Mouse (Mus musculus): ENCODE measurements around the gene Efna2.
"Not testable (repeated sequence)": the region's sequence is repeated elsewhere in the genome, so short reads cannot be mapped to it uniquely, and the experiment has no call there.

Gene Efna2

GRCm38 (mm10) chr10:80155277-80155676 is 24.0 kb upstream of the Efna2 start:
- no peak for DNase-seq (ENCODE audit: low read depth, low spot score)

GRCm38 (mm10) chr10:80156002-80156751 is 23.1 kb upstream of the Efna2 start:
- no peak for DNase-seq (ENCODE audit: low read depth, low spot score)

DNA sequence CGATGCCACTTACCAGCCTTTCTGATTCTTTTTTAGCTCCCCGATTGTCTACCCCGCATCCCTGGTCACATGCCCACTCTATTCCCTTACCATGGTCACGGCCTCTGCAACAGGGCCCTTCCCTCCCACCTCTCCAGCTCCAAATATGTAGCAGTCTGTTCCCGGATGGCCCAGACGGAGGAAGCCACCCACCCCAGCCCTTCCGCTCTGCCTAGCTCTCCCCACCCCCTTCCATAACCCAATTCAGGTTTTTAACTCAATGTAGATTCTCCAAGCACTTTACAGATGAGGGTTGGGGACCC is 22.6 kb upstream of the Efna2 start:
- no peak for DNase-seq (ENCODE audit: low read depth, low spot score)

GRCm38 (mm10) chr10:80157141-80157929 is 21.9 kb upstream of the Efna2 start:
- no peak for DNase-seq (ENCODE audit: low read depth, low spot score)

GRCm38 (mm10) chr10:80158307-80158986 is 20.8 kb upstream of the Efna2 start:
- DNase-seq (ENCODE audit: low read depth, low spot score): peak; percentile 71

GRCm38 (mm10) chr10:80159021-80159560 is 20.2 kb upstream of the Efna2 start:
- no peak for DNase-seq (ENCODE audit: low read depth, low spot score)

DNA sequence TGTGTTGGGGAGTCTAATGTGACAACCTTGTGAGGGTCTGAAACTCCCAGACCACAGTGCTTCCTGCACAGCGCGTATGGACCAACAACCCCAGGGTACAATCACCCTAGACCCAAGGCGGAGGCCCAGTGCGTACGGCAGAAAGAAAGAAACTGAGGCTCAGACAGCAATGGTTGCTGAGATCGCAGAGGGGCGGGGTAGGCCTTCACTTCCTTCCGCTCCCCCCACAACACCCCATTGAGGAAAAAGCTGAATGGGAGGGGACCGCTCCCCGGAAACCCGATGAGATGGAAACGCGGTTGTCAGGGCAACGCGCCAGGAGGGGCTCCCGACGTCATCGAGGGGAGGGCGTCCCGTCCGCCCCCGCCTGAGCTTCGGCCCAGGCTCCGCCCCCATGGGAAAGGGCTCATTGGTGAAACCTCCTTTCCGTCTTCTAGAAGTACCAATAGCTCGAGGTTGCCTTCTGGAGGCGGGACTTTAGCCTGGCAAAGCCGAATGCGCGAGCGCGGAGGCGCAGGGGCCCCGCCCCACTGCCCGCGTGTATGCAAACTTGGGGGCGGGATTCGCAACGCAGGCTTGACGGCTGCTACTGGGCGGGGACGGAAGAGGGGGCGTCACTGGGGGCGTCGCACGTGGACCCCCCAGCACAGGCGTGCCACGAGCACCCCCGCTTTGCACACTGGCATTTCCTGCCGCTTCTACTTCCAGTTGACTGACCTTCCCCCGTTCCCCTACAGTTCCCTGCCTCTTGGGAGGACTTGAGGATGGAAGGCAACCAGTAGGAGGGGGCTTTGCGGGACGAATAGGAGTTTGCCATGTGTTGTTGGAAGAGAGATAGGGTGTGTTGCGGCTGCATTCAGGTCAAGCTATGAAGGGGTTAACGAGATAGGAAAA is 19.5 kb upstream of the Efna2 start:
- peak; percentile 99 for DNase-seq (ENCODE audit: low read depth, low spot score)

DNA sequence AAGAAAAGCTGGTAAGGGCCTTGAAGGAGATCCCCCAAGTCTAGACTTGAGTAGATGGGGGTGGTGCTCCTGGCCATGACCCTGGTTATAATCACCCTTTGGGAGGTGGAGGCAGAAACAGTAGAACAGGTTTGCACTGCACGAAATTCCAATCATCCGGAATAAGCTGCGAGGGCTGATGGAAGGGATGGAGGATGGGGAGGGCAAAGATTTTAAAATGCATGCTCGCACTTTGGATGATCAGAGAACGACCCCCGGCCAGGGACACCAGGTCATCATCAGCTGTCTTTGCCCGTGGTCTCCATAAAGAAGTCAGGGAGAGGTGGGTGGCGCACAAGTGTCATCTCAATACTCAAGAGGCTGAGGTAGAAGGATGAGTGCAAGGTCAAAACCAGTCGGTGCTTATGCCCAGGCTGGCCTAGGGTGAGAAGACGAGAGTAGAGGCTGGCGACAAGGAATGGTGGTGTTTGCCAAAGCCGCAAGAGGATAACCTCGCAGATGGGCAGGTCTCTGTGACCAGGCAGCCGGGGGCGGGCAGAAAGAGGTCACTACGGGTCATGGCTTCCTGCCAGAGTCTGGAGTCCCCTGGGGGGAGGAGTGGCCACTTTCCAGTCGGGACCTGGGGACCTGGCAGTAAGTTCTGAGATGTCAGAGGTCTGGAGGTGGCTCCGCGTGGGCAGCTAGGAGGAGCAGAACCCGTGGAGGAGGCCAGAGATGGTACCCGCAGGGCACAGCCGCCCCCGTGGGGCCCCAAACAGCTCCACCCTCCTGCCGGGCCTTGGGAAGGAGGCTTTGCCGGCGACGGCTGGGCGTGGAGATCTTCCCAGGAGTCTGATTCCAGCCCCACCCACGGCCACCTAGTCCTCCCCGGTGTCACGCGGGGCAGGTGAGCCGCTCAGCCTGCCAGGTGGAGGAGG is 18.6 kb upstream of the Efna2 start:
- peak; percentile 86 for DNase-seq (ENCODE audit: low read depth, low spot score)

GRCm38 (mm10) chr10:80161522-80162242 is 17.6 kb upstream of the Efna2 start:
- peak; percentile 88 for DNase-seq (ENCODE audit: low read depth, low spot score)

DNA sequence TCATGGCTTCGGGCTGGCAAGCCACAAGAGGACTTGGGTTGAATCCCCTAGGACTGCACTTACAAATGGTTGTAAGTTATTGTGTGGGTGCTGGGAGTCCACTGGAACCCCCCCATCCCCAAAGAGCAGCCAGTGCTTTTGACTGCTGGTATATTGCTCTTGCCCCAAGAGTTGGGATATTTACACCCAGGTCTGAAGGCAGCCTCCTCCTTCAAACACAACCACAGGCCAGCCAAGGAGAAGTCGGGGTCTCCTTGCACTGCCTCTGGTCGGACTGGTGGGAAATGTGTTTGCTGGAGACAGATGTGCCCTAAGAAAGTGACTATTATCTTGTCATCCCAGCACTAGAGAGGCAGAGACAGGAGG is 17.1 kb upstream of the Efna2 start:
- DNase-seq (ENCODE audit: low read depth, low spot score): no peak

- no peak for DNase-seq (ENCODE audit: low read depth, low spot score)
Measured at GRCm38 (mm10) chr10:80162716-80163299, 16.5 kb upstream of the Efna2 start.

- DNase-seq (ENCODE audit: low read depth, low spot score): no peak
Measured at GRCm38 (mm10) chr10:80163721-80164120, 15.6 kb upstream of the Efna2 start.

DNA sequence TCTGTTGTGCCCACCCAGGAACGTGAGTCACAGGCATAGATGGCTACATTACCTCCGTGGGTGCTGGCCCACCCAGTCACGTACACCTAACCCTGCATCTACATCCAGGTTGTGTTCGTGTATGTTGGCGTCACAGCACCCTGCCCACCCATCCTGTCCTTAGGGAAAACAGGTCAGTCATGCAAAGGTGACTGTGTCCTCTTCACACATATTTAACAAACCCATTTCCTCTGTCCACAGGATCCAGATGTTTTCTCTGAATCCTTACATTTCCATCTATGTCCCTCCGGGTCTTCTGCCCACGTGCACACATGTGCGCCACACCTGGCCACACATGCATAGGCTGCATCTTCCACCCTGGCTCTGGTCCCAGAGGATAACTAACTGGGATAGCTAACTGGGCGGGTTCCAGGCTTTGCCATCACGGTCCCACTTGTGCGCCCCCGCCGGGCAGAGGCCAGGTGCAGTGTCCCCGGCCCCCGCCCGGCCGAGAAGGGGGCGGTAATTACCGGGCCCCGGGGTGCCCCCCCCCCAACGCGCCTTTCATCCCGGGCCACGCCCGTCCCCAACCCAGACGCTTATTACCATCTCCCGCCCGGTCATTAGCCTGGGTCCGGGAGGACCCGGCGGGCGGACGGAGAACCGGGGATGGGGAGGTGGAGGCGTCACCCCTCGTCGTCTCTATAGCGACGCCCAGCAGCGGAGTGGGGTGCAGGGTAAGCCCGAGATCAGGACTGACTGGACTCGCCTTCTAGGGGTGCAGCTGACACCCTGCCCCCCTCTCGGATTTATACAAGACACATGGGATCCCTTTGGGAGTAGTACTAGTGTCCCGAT is 14.9 kb upstream of the Efna2 start:
- DNase-seq (ENCODE audit: low read depth, low spot score): no peak

- DNase-seq (ENCODE audit: low read depth, low spot score): peak; percentile 90
Measured at GRCm38 (mm10) chr10:80164998-80165344, 14.3 kb upstream of the Efna2 start.

GRCm38 (mm10) chr10:80165392-80166128 is 13.7 kb upstream of the Efna2 start, which contains the start of gene Cirbp:
Gene Cirbp, plus strand, starts transcription at chr10:80165985.
- no peak for DNase-seq (ENCODE audit: low read depth, low spot score)

DNA sequence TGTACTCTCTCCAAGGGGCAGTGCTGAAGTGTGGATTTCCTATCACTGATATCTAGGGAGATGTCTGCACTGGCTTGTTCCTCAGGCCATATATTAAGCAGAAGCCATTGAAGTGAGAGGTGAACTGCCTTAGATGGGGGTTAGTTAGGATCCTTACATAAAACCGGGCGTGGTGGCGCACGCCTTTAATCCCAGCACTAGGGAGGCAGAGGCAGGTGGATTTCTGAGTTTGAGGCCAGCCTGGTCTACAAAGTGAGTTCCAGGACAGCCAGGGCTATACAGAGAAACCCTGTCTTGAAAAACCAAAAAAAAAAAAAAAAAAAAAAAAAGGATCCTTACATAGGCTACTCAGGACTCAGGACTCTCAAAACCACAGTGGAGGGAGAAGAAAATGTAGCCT is 13.1 kb upstream of the Efna2 start:
- DNase-seq (ENCODE audit: low read depth, low spot score): not testable (repeated sequence)

DNA sequence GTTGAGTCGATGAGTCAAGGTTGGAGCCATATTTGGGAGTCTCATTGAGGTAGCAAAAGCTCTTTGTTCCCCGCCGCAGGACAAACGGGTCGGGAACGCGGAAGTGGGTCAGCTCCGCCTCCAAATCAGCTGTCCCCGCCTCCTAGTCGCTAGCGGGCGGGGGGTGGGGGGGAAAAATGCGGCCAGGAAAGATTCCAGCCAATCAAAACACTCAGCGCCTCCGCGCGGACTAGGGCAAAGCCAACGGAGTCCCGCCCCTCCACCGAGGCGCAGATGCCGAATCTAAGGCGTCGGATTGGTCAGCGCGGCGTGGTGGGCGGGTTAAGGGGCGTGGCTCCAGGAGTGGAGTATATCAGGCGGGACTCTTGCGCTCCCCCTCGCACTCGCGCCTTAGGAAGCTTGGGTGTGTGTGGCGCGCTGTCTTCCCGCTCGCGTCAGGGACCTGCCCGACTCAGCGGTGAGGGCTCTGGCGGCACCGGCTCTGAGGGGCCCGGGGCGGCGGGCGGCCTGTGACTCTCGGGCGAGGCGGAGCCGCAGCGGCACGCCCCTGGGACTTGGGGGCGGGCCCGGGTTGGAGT is 11.7 kb upstream of the Efna2 start:
- DNase-seq (ENCODE audit: low read depth, low spot score): peak; percentile 98
